Mouse (Mus musculus): ENCODE data around the gene Ucp3.

- TF ChIP-seq ETS1 (conservative IDR thresholded peaks at IDR 0.05; ENCODE audit: low read depth, low read length): no peak
- TF ChIP-seq TCF12 (IDR thresholded peaks at IDR 0.05; ENCODE audit: low read depth, low read length): no peak
- TF ChIP-seq EP300 (IDR thresholded peaks at IDR 0.05; ENCODE audit: low read length): no peak
- TF ChIP-seq CTCF (conservative IDR thresholded peaks at IDR 0.05 in 1 of 2, IDR thresholded peaks at IDR 0.05 in 1 of 2; ENCODE audit: low read depth in 2 of 2, low read length in 2 of 2): no peak
- TF ChIP-seq ZNF384 (IDR thresholded peaks at IDR 0.05; ENCODE audit: low read depth, low read length): no peak
- no peak for TF ChIP-seq RCOR1 (conservative IDR thresholded peaks at IDR 0.05; ENCODE audit: low read depth, low read length)
- no peak for TF ChIP-seq ELF1 (IDR thresholded peaks at IDR 0.05; ENCODE audit: low read depth, low read length)
- TF ChIP-seq POLR2A (IDR thresholded peaks at IDR 0.05; ENCODE audit: low read depth, low read length): no peak
- TF ChIP-seq CHD1 (IDR thresholded peaks at IDR 0.05; ENCODE audit: low read depth, low read length): no peak
- TF ChIP-seq NRF1 (IDR thresholded peaks at IDR 0.05; ENCODE audit: low read depth, low read length): no peak
- TF ChIP-seq E2F4 (IDR thresholded peaks at IDR 0.05; ENCODE audit: insufficient replicate concordance, low read depth, low read length): no peak
- no peak for TF ChIP-seq TBP (conservative IDR thresholded peaks at IDR 0.05; ENCODE audit: low read depth, low read length)
- no peak for TF ChIP-seq POLR2AphosphoS2 (IDR thresholded peaks at IDR 0.05; ENCODE audit: low read depth, low read length)
- no peak for TF ChIP-seq KAT2A (IDR thresholded peaks at IDR 0.05; ENCODE audit: insufficient replicate concordance, low read length)
Observed at GRCm38 (mm10) chr7:100488474-100489048, 15.8 kb downstream of the Ucp3 start.
